Mouse (Mus musculus) intestine, embryonic 15.5 days (tissue): Measurements from ENCODE around the gene Unc119b. TPM values are rescaled to one million over a fixed set of nuclear protein-coding genes. Genes with fewer than 3 reads are reported as not detected.
"Not testable (repeated sequence)": the region's sequence is repeated elsewhere in the genome, so short reads cannot be mapped to it uniquely, and the experiment has no call there.

Experiments
- ATAC-seq: fragments of 200-750 bp; cut with Nextera tagmentation; 2 replicates; pipeline ENCODE4 v1.8.0; 2017; ENCODE audit warnings: moderate TSS enrichment, moderate library complexity
- H3K27ac ChIP-seq: fragments of 300-500 bp; sonication (generic); 2 replicates; pipeline ENCODE4 v1.5.1; 2015; ENCODE audit warnings: mild to moderate bottlenecking, inconsistent platforms
- H3K27me3 ChIP-seq: fragments of 300-500 bp; sonication (generic); replicated peaks from 2 replicates; pipeline ENCODE4 v1.6.1; 2015; ENCODE audit warnings: inconsistent platforms
- H3K36me3 ChIP-seq: fragments of 300-500 bp; sonication (generic); 2 replicates; pipeline ENCODE4 v1.6.1; 2015; ENCODE audit warnings: inconsistent platforms
- H3K4me1 ChIP-seq: fragments of 300-500 bp; sonication (generic); replicated peaks from 2 replicates; pipeline ENCODE4 v1.6.1; 2015; ENCODE audit warnings: inconsistent platforms
- H3K4me2 ChIP-seq: fragments of 300-500 bp; sonication (generic); replicated peaks from 2 replicates; pipeline ENCODE4 v1.6.1; 2015; ENCODE audit warnings: mild to moderate bottlenecking, inconsistent platforms
- H3K4me3 ChIP-seq: fragments of 300-500 bp; sonication (generic); replicated peaks from 2 replicates; pipeline ENCODE4 v1.5.1; 2015; ENCODE audit warnings: inconsistent platforms
- H3K9ac ChIP-seq: fragments of 300-500 bp; sonication (generic); 2 replicates; pipeline ENCODE4 v1.6.1; 2015; ENCODE audit warnings: inconsistent platforms
- H3K9me3 ChIP-seq: fragments of 300-500 bp; sonication (generic); 2 replicates; pipeline ENCODE4 v1.6.1; 2016; ENCODE audit warnings: inconsistent platforms
- WGBS: fragments of 180-500 bp; shearing (Covaris S2); methylation state at CpG from one replicate; pipeline ENCODE4 v1.1.7; 2015; 5-methylcytosine and 5-hydroxymethylcytosine counted together
- polyA plus RNA-seq: library from polyadenylated mRNA; unstranded; fragments of >200 nt; fragmentation: Nextera tagmentation; extraction: Ambion mirVana; gene quantifications from 2 replicates; pipeline ENCODE4 v1.2.1, GENCODE M21; 2015

Unc119b gene
- polyA plus RNA-seq, 1 experiment from 2014 or later, result 26.6 TPM

GRCm38 (mm10) chr5:115099991-115100390 is 34.8 kb downstream of the Unc119b start:
- 83% methylated on average over 9 of the region's 9 CpGs for WGBS
- Histone ChIP-seq H3K4me3 (no peak overlapping the region), H3K36me3 (peaks cover 38% of the 10 kb centered on the region), H3K4me1 (no peaks in the 10 kb centered on the region), H3K27me3 (no peaks in the 10 kb centered on the region), H3K4me2 (no peak overlapping the region), H3K9ac (no peak overlapping the region), H3K27ac (no peak overlapping the region), H3K9me3 (no peaks in the 10 kb centered on the region)
- no peak for ATAC-seq

- WGBS, result 83% methylated on average over 5 of the region's 5 CpGs
- Histone ChIP-seq H3K9me3 (no peaks in the 10 kb centered on the region), H3K4me2 (no peak overlapping the region), H3K9ac (no peak overlapping the region), H3K36me3 (peaks cover 41% of the 10 kb centered on the region), H3K27ac (no peak overlapping the region), H3K27me3 (no peaks in the 10 kb centered on the region), H3K4me1 (no peaks in the 10 kb centered on the region), H3K4me3 (no peak overlapping the region)
- no peak for ATAC-seq
These were observed 35.2 kb downstream of the Unc119b start for GRCm38 (mm10) chr5:115099530-115099929.

- Histone ChIP-seq H3K27me3 (no peaks in the 10 kb centered on the region), H3K4me1 (no peaks in the 10 kb centered on the region), H3K9ac (no peak within 1 kb of the TSS), H3K4me3 (no peak within 1 kb of the TSS), H3K27ac (no peak within 1 kb of the TSS), H3K9me3 (no peaks in the 10 kb centered on the region), H3K4me2 (no peak within 1 kb of the TSS), H3K36me3 (peaks cover 41% of the 10 kb centered on the region)
- ATAC-seq, result no peak
- WGBS, result 97% methylated on average over 8 of the region's 8 CpGs
These were observed 36.6 kb downstream of the Unc119b start, which contains the start of gene Gm10401 for GRCm38 (mm10) chr5:115098195-115098594. Gene Gm10401 (minus strand): TSS chr5:115098295.

GRCm38 (mm10) chr5:115091776-115092175 is 43.0 kb downstream of the Unc119b start:
- Histone ChIP-seq H3K36me3 (peaks cover 46% of the 10 kb centered on the region), H3K9me3 (no peaks in the 10 kb centered on the region), H3K9ac (no peak overlapping the region), H3K4me1 (no peaks in the 10 kb centered on the region), H3K27me3 (no peaks in the 10 kb centered on the region), H3K27ac (no peak overlapping the region), H3K4me3 (no peak overlapping the region), H3K4me2 (no peak overlapping the region)
- WGBS, result 88% methylated on average over 6 of the region's 6 CpGs
- ATAC-seq, result no peak

- WGBS, result 55% methylated on average over 3 of the region's 3 CpGs
- Histone ChIP-seq H3K9ac (no peak overlapping the region), H3K4me2 (no peak overlapping the region), H3K27ac (no peak overlapping the region), H3K4me1 (no peaks in the 10 kb centered on the region), H3K36me3 (peaks cover 46% of the 10 kb centered on the region), H3K9me3 (no peaks in the 10 kb centered on the region), H3K4me3 (no peak overlapping the region), H3K27me3 (no peaks in the 10 kb centered on the region)
- peak; percentile 67 for ATAC-seq
These were observed 43.8 kb downstream of the Unc119b start for GRCm38 (mm10) chr5:115091015-115091414.

GRCm38 (mm10) chr5:115089592-115090268 is 45.0 kb downstream of the Unc119b start:
- Histone ChIP-seq H3K27me3 (no peaks in the 10 kb centered on the region), H3K9ac (no peak overlapping the region), H3K4me3 (no peak overlapping the region), H3K4me2 (no peak overlapping the region), H3K4me1 (no peaks in the 10 kb centered on the region), H3K27ac (no peak overlapping the region), H3K9me3 (no peaks in the 10 kb centered on the region), H3K36me3 (peaks cover 41% of the 10 kb centered on the region)
- ATAC-seq, result peak; percentile 64
- 72% methylated on average over 5 of the region's 5 CpGs for WGBS

GRCm38 (mm10) chr5:115085675-115086074 is 49.1 kb downstream of the Unc119b start:
- H3K4me3 ChIP-seq, result no peak overlapping the region
- no peak for ATAC-seq
- H3K4me2 ChIP-seq, result no peak overlapping the region
- no peaks in the 10 kb centered on the region for H3K9me3 ChIP-seq
- no peak overlapping the region for H3K9ac ChIP-seq
- WGBS, result 90% methylated on average over 2 of the region's 2 CpGs
- H3K4me1 ChIP-seq, result no peaks in the 10 kb centered on the region
- no peak overlapping the region for H3K27ac ChIP-seq
- H3K27me3 ChIP-seq, result no peaks in the 10 kb centered on the region
- peaks cover 47% of the 10 kb centered on the region for H3K36me3 ChIP-seq

GRCm38 (mm10) chr5:115083492-115083891 is 51.3 kb downstream of the Unc119b start:
- no peaks in the 10 kb centered on the region for H3K9me3 ChIP-seq
- no peak overlapping the region for H3K9ac ChIP-seq
- H3K36me3 ChIP-seq, result peaks cover 31% of the 10 kb centered on the region
- no peak for ATAC-seq
- WGBS, result 87% methylated on average over 6 of the region's 6 CpGs
- no peaks in the 10 kb centered on the region for H3K4me1 ChIP-seq
- H3K27ac ChIP-seq, result no peak overlapping the region
- no peaks in the 10 kb centered on the region for H3K27me3 ChIP-seq
- H3K4me2 ChIP-seq, result no peak overlapping the region
- no peak overlapping the region for H3K4me3 ChIP-seq

GRCm38 (mm10) chr5:115081636-115082035 is 53.1 kb downstream of the Unc119b start:
- Histone ChIP-seq H3K4me3 (no peak overlapping the region), H3K4me2 (no peak overlapping the region), H3K27me3 (no peaks in the 10 kb centered on the region), H3K9ac (no peak overlapping the region), H3K27ac (no peak overlapping the region), H3K36me3 (peaks cover 19% of the 10 kb centered on the region), H3K9me3 (no peaks in the 10 kb centered on the region), H3K4me1 (no peaks in the 10 kb centered on the region)
- WGBS, result 83% methylated on average over 5 of the region's 5 CpGs
- ATAC-seq, result no peak

GRCm38 (mm10) chr5:115076144-115076901 is 58.5 kb downstream of the Unc119b start:
- H3K4me3 ChIP-seq, result no peak overlapping the region
- H3K9ac ChIP-seq, result no peak overlapping the region
- WGBS, result 61% methylated on average over 5 of the region's 5 CpGs
- H3K36me3 ChIP-seq, result no peaks in the 10 kb centered on the region
- H3K9me3 ChIP-seq, result no peaks in the 10 kb centered on the region
- H3K27me3 ChIP-seq, result no peaks in the 10 kb centered on the region
- no peak overlapping the region for H3K27ac ChIP-seq
- peaks cover 12% of the 10 kb centered on the region for H3K4me1 ChIP-seq
- no peak for ATAC-seq
- no peak overlapping the region for H3K4me2 ChIP-seq

GRCm38 (mm10) chr5:115074749-115075148 is 60.0 kb downstream of the Unc119b start:
- H3K9me3 ChIP-seq, result no peaks in the 10 kb centered on the region
- no peak overlapping the region for H3K4me3 ChIP-seq
- WGBS, result 59% methylated on average over 4 of the region's 4 CpGs
- peak; percentile 79 for ATAC-seq
- no peak overlapping the region for H3K9ac ChIP-seq
- H3K4me2 ChIP-seq, result no peak overlapping the region
- no peaks in the 10 kb centered on the region for H3K27me3 ChIP-seq
- H3K4me1 ChIP-seq, result peaks cover 19% of the 10 kb centered on the region
- peak overlapping the region; percentile 54; the same call in 1 of the 2 replicates for H3K27ac ChIP-seq
- H3K36me3 ChIP-seq, result no peaks in the 10 kb centered on the region

GRCm38 (mm10) chr5:115073306-115073705 is 61.5 kb downstream of the Unc119b start:
- H3K27ac ChIP-seq, ATAC-seq, H3K36me3 ChIP-seq, H3K9me3 ChIP-seq, H3K4me3 ChIP-seq, H3K9ac ChIP-seq, H3K4me2 ChIP-seq, H3K27me3 ChIP-seq: not testable (repeated sequence)
- H3K4me1 ChIP-seq, result peaks cover 24% of the 10 kb centered on the region
- 26% methylated on average over 8 of the region's 8 CpGs for WGBS
